In genomic region chr8:73099542-73099941, GRCm38 (mm10) we compare ENCODE assay signal across 25 mouse cellular contexts.
DNase-seq lines count a peak whose midpoint lies in the region; ATAC-seq and TF ChIP-seq lines count a peak whose summit lies in the region.
"Had no signal": no experiment of that assay in that cellular context is flagged by ENCODE, and none has a peak within 500 bp of the region (broad histone marks: within the 10 kb centered on the region; RNA-seq: fewer than 3 reads in every experiment).

No protein-coding gene starts in this region.

- no peak for TF ChIP-seq CTCF in CH12.LX (conservative IDR thresholded peaks at IDR 0.05 in 1 of 2, IDR thresholded peaks at IDR 0.05 in 1 of 2; ENCODE audit: low read depth in 2 of 2, low read length in 2 of 2)

- peaks cover 0 to 5% of the 10 kb centered on the region in 2 experiments; a peak in 1 of 4 replicates for H3K4me1 ChIP-seq in CH12.LX (ENCODE audit: control insufficient read depth in 1 of 2, insufficient read depth in 2 of 2)
- H3K4me1 ChIP-seq: hindbrain, embryonic 10.5 days; hindbrain, embryonic 13.5 days had no signal

- TF ChIP-seq EP300 in CH12.LX (IDR thresholded peaks at IDR 0.05; ENCODE audit: low read length) = peak; percentile 35; the same call in 1 of the 2 replicates

- in situ Hi-C loops in CH12.LX (cut with MboI; ENCODE audit: low pct_ligation_motif_present, low pct_unique_long_range_greater_than_20kb, low sequenced_read_pairs) = no loop called here

- no peak for TF ChIP-seq POLR2A in CH12.LX (IDR thresholded peaks at IDR 0.05; ENCODE audit: low read depth, low read length)

- no peaks in the 10 kb centered on the region for H3K9me3 ChIP-seq in CH12.LX (replicated peaks; ENCODE audit: low read length)
- H3K9me3 ChIP-seq: forebrain, embryonic 10.5 days; forebrain, embryonic 13.5 days; G1E; heart, embryonic 12.5 days; heart, embryonic 15.5 days; hindbrain, embryonic 10.5 days; hindbrain, embryonic 13.5 days had no signal

- no peak overlapping the region for H3K9ac ChIP-seq in CH12.LX (ENCODE audit: insufficient read depth, low read depth)
- H3K9ac ChIP-seq: forebrain, embryonic 13.5 days; heart, embryonic 12.5 days; heart, embryonic 15.5 days; hindbrain, embryonic 13.5 days had no signal

- H3K4me2 ChIP-seq in CH12.LX (ENCODE audit: insufficient read depth, low read depth, poor library complexity, severe bottlenecking) = no peak overlapping the region; the same call in 1 of the 2 replicates
- H3K4me2 ChIP-seq: forebrain, embryonic 13.5 days; heart, embryonic 12.5 days; heart, embryonic 15.5 days; hindbrain, embryonic 13.5 days had no signal

- peak; percentile 78 for ATAC-seq in granulocyte monocyte progenitor cell, adult 5-6 weeks (replicated peaks; ENCODE audit: poor library complexity, severe bottlenecking)
- ATAC-seq: activated CD4-positive, CD25-positive, alpha-beta regulatory T cell, adult 4 months; forebrain, embryonic 13.5 days; forebrain, embryonic 16.5 days; hindbrain, embryonic 16.5 days had no signal

- dilution Hi-C loops in CH12.LX (cut with MboI; ENCODE audit: extremely low pct_ligation_motif_present, extremely low pct_unique_long_range_greater_than_20kb, low sequenced_read_pairs) = no loop called here

- TF ChIP-seq RAD21 in CH12.LX (IDR thresholded peaks at IDR 0.05; ENCODE audit: low read depth, low read length) = no peak

- H3K27ac ChIP-seq in CH12.LX (ENCODE audit: insufficient read depth, low read depth) = no peak overlapping the region
- H3K27ac ChIP-seq: forebrain, embryonic 10.5 days; forebrain, embryonic 13.5 days; heart, embryonic 15.5 days; hindbrain, embryonic 10.5 days; hindbrain, embryonic 13.5 days had no signal

- H3K27me3 ChIP-seq in CH12.LX (replicated peaks) = peaks cover 6% of the 10 kb centered on the region
- H3K27me3 ChIP-seq: forebrain, embryonic 13.5 days; heart, embryonic 12.5 days; heart, embryonic 15.5 days; hindbrain, embryonic 13.5 days had no signal

- no peaks in the 10 kb centered on the region for H3K79me2 ChIP-seq in CH12.LX (replicated peaks; ENCODE audit: control insufficient read depth, extremely low read depth, insufficient read depth, poor library complexity, severe bottlenecking)

- DNase-seq in A20 (ENCODE audit: low read depth, low spot score) = peak; percentile 1
- DNase-seq in CH12.LX (ENCODE audit: extremely low read depth) = peak; percentile 16
- DNase-seq in layer of hippocampus, adult 18-20 months (ENCODE audit: low spot score in 2 of 2) = no peak
- no peak for DNase-seq in layer of hippocampus, adult 11-12 months (ENCODE audit: low spot score)
- no peak for DNase-seq in gastrocnemius, adult 8-10 months (ENCODE audit: low spot score in 2 of 2)
- DNase-seq: adrenal gland, adult 8-10 months; adrenal gland, postnatal 25 days; cerebellum, adult 11-12 months; cerebellum, adult 8-10 months; cerebellum, postnatal 14 days; gastrocnemius, postnatal 14 days; heart, adult 18-20 months; heart, postnatal 10 days; heart, postnatal 36 days had no signal

- no peak overlapping the region for H3K4me3 ChIP-seq in CH12.LX (replicated peaks in 1 of 3; ENCODE audit: low read depth in 2 of 3, low read length in 2 of 3, poor library complexity in 1 of 3)
- H3K4me3 ChIP-seq: forebrain, embryonic 10.5 days; forebrain, embryonic 13.5 days; heart, embryonic 12.5 days; heart, embryonic 15.5 days; hindbrain, embryonic 10.5 days; hindbrain, embryonic 13.5 days had no signal

- no peaks in the 10 kb centered on the region for H3K36me3 ChIP-seq in CH12.LX (replicated peaks in 1 of 2; ENCODE audit: control insufficient read depth in 1 of 2, insufficient read depth in 1 of 2, low read length in 1 of 2)
- H3K36me3 ChIP-seq: forebrain, embryonic 10.5 days; G1E; heart, embryonic 12.5 days; heart, embryonic 15.5 days had no signal

TF ChIP-seq in CH12.LX, 34 proteins besides CTCF, POLR2A, EP300 and RAD21:
- TF ChIP-seq UBTF (IDR thresholded peaks at IDR 0.05; ENCODE audit: low read depth, low read length) (no peak), MYC (IDR thresholded peaks at IDR 0.05; ENCODE audit: low read depth, low read length) (no peak), RCOR1 (conservative IDR thresholded peaks at IDR 0.05; ENCODE audit: low read depth, low read length) (no peak), ZMIZ1 (IDR thresholded peaks at IDR 0.05; ENCODE audit: low read depth, low read length) (no peak), KAT2A (IDR thresholded peaks at IDR 0.05; ENCODE audit: insufficient replicate concordance, low read length) (no peak), ELF1 (IDR thresholded peaks at IDR 0.05; ENCODE audit: low read depth, low read length) (no peak), ZKSCAN1 (IDR thresholded peaks at IDR 0.05; ENCODE audit: borderline replicate concordance, low read depth, low read length) (no peak), SMC3 (IDR thresholded peaks at IDR 0.05; ENCODE audit: low read depth, low read length) (no peak), CHD2 (IDR thresholded peaks at IDR 0.05; ENCODE audit: low read length) (no peak), TBP (conservative IDR thresholded peaks at IDR 0.05; ENCODE audit: low read depth, low read length) (no peak), SIN3A (IDR thresholded peaks at IDR 0.05; ENCODE audit: low read length) (no peak), USF2 (conservative IDR thresholded peaks at IDR 0.05; ENCODE audit: low read depth, low read length) (no peak), BHLHE40 (IDR thresholded peaks at IDR 0.05; ENCODE audit: low read depth, low read length) (no peak), JUN (IDR thresholded peaks at IDR 0.05; ENCODE audit: insufficient read depth, low read depth, low read length) (no peak), MXI1 (IDR thresholded peaks at IDR 0.05; ENCODE audit: low read depth, low read length) (no peak), MAX (IDR thresholded peaks at IDR 0.05; ENCODE audit: low read length) (no peak), JUND (conservative IDR thresholded peaks at IDR 0.05; ENCODE audit: low read depth, low read length) (no peak), IRF4 (IDR thresholded peaks at IDR 0.05; ENCODE audit: low read depth, low read length) (no peak; the same call in 1 of the 2 replicates), USF1 (IDR thresholded peaks at IDR 0.05; ENCODE audit: low read depth, low read length) (no peak), ZC3H11A (IDR thresholded peaks at IDR 0.05; ENCODE audit: low read depth, low read length) (no peak)

Comparison
In these comparisons a context has a peak if more than half of its experiments do, and no peak if none do; other contexts are left out.
1. DNase-seq: peak in A20 (single experiment) and CH12.LX (single experiment); none in layer of hippocampus, adult 18-20 months (0 of 2), layer of hippocampus, adult 11-12 months (single experiment) and gastrocnemius, adult 8-10 months (0 of 2).